Mouse (Mus musculus): Measurements from ENCODE around the gene Srbd1. TPM values are rescaled to one million over a fixed set of nuclear protein-coding genes. Genes with fewer than 3 reads are reported as not detected.

The Srbd1 gene
- total RNA-seq (2015) (15.8 and 17.2 TPM in 2 replicates), total RNA-seq (2017) (19.5 and 24.9 TPM in 2 replicates)

GRCm38 (mm10) chr17:86145079-86145951 is at the start of gene Srbd1:
TSS of gene Srbd1 (minus strand) at chr17:86145175.
- peak; percentile 94 for ATAC-seq (ENCODE audit: poor library complexity, severe bottlenecking)

- no peak for ATAC-seq (ENCODE audit: poor library complexity, severe bottlenecking)
Observed at GRCm38 (mm10) chr17:86193979-86194378, 49.0 kb upstream of the Srbd1 start.

GRCm38 (mm10) chr17:86187777-86188176 is 42.8 kb upstream of the Srbd1 start:
- ATAC-seq (ENCODE audit: poor library complexity, severe bottlenecking): peak; percentile 86

GRCm38 (mm10) chr17:86185584-86185983 is 40.6 kb upstream of the Srbd1 start:
- ATAC-seq (ENCODE audit: poor library complexity, severe bottlenecking): no peak

- peak; percentile 23 for ATAC-seq (ENCODE audit: poor library complexity, severe bottlenecking)
Observed at GRCm38 (mm10) chr17:86184552-86185209, 39.7 kb upstream of the Srbd1 start.

GRCm38 (mm10) chr17:86183788-86184187 is 38.8 kb upstream of the Srbd1 start:
- ATAC-seq (ENCODE audit: poor library complexity, severe bottlenecking): no peak

- no peak for ATAC-seq (ENCODE audit: poor library complexity, severe bottlenecking)
Observed at GRCm38 (mm10) chr17:86176722-86177121, 31.7 kb upstream of the Srbd1 start.

GRCm38 (mm10) chr17:86175516-86175915 is 30.5 kb upstream of the Srbd1 start:
- no peak for ATAC-seq (ENCODE audit: poor library complexity, severe bottlenecking)

- ATAC-seq (ENCODE audit: poor library complexity, severe bottlenecking): peak; percentile 19; the same call in 1 of the 2 replicates
Observed at GRCm38 (mm10) chr17:86170164-86170958, 25.4 kb upstream of the Srbd1 start.

GRCm38 (mm10) chr17:86169092-86169491 is 24.1 kb upstream of the Srbd1 start:
- no peak for ATAC-seq (ENCODE audit: poor library complexity, severe bottlenecking)

GRCm38 (mm10) chr17:86168231-86168981 is 23.4 kb upstream of the Srbd1 start:
- peak; percentile 2; the same call in 1 of the 2 replicates for ATAC-seq (ENCODE audit: poor library complexity, severe bottlenecking)

GRCm38 (mm10) chr17:86167320-86168230 is 22.6 kb upstream of the Srbd1 start, which contains the start of gene Prkce:
TSS of gene Prkce (plus strand) at chr17:86167785.
- peak; percentile 64 for ATAC-seq (ENCODE audit: poor library complexity, severe bottlenecking)

GRCm38 (mm10) chr17:86166567-86167319 is 21.8 kb upstream of the Srbd1 start:
- ATAC-seq (ENCODE audit: poor library complexity, severe bottlenecking): peak; percentile 14

GRCm38 (mm10) chr17:86166051-86166566 is 21.1 kb upstream of the Srbd1 start:
- no peak for ATAC-seq (ENCODE audit: poor library complexity, severe bottlenecking)

- ATAC-seq (ENCODE audit: poor library complexity, severe bottlenecking): peak; percentile 30
Observed at GRCm38 (mm10) chr17:86164416-86164815, 19.4 kb upstream of the Srbd1 start.

- no peak for ATAC-seq (ENCODE audit: poor library complexity, severe bottlenecking)
Observed at GRCm38 (mm10) chr17:86162672-86163071, 17.7 kb upstream of the Srbd1 start.

- no peak for ATAC-seq (ENCODE audit: poor library complexity, severe bottlenecking)
Observed at GRCm38 (mm10) chr17:86156999-86157398, 12.0 kb upstream of the Srbd1 start.

GRCm38 (mm10) chr17:86150867-86151348 is 5.9 kb upstream of the Srbd1 start:
- ATAC-seq (ENCODE audit: poor library complexity, severe bottlenecking): peak; percentile 92
